Mouse (Mus musculus) liver, postnatal 0 days (tissue): ENCODE data around the gene Slc9b1.

Experiments
- CTCF ChIP-seq: sonication (generic); IDR thresholded peaks from 2 replicates; pipeline ENCODE4 v1.5.1; 2016; ENCODE audit warnings: antibody characterized with exemption, low read depth
- EP300 ChIP-seq: IDR thresholded peaks from 2 replicates; pipeline ENCODE4 v1.6.1; 2016; ENCODE audit warnings: antibody characterized with exemption, low read depth, mild to moderate bottlenecking

DNA sequence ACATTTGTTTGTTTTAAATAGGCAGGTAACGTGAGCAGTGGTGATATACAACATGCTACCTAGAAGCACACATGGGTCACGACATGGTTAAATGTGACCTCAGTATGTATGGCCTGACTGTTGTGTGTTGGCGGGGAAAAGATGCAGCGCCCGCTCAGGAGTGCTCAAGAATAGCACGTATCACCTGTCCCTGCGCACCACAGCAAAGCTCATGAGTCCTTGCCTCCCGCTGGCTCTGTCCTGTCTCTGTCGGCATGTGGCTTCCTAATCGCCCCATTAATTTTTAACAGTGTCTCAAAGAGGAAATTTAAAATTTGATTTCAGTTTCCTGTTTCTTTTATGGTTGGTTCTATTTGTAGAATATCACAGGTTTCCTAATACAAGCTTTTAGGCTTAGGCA is 29.6 kb downstream of the Slc9b1 start:
- TF ChIP-seq CTCF (no peak), EP300 (no peak)
